1 mouse cellular context compared by ENCODE assay signal in genomic region chr9:44300001-44300400, GRCm38 (mm10). TPM values are rescaled to one million over a fixed set of nuclear protein-coding genes. Genes with fewer than 3 reads are reported as not detected.
"Had no signal": no experiment of that assay in that cellular context is flagged by ENCODE, and none has a peak within 500 bp of the region (broad histone marks: within the 10 kb centered on the region; RNA-seq: fewer than 3 reads in every experiment).

No protein-coding gene starts in this region.

RNA-seq across cellular contexts. Expression of gene Abcg4, which starts 11.6 kb away (rescaled TPM):
- polyA plus RNA-seq: inflammation-experienced regulatory T-cells, adult 6 months had no signal
